ENCODE assay signal across 10 mouse cellular contexts in the genomic region with DNA sequence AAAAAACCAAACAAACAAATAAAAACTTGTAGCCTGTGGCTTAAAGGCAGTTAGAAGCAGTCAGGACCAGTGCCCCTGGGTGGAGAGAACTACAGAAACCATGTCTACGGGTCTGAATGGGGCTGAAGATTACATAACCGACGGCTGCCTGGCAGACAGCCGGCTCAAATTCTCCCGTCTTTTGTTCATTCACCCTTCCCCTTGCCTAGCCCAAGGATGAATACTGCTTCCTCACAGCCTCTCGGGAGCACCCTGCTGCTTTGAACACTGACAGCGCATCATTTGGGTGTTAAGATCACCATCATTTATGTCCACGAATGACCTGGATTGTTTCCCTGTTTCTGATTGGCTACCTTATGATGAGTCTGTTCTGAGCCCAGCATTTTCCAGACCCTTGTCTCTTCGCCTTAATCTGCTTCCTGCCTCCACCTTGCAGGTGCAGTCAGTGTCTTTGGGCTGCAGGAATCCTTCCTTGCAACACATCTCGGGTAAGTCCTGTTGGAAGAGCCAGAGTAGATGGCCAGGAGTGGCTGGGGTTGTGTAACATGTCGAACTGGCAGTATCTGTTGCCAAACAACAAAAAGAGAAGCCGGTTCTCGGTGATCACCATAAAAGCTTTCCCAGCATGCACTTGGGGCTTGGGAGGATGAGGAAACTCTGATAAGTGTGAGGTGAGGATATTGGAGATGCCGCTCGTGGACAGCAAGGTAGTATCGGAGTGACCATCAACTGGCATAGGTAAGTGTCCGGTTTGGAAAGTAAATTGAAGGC. TPM values are rescaled to one million over a fixed set of nuclear protein-coding genes. Genes with fewer than 3 reads are reported as not detected.
DNase-seq lines count a peak whose midpoint lies in the region; ATAC-seq and TF ChIP-seq lines count a peak whose summit lies in the region.
"Had no signal": no experiment of that assay in that cellular context is flagged by ENCODE, and none has a peak within 500 bp of the region (broad histone marks: within the 10 kb centered on the region; RNA-seq: fewer than 3 reads in every experiment).

A gene (plus strand): TSS at position 641 of the 771 bp plus-strand sequence.

- intact Hi-C loops in heart, postnatal 14 days (cut with DNase I) = no loop called here

- H3K9me3 ChIP-seq in lung, postnatal 0 days (ENCODE audit: low read length) = no peaks in the 10 kb centered on the region

- TF ChIP-seq POLR2A in brain, embryonic 14.5 days (IDR thresholded peaks at IDR 0.05; ENCODE audit: borderline replicate concordance, extremely low read depth, insufficient read depth, insufficient read length, poor library complexity, severe bottlenecking) = no peak

- H3K36me3 ChIP-seq in lung, postnatal 0 days (ENCODE audit: insufficient read depth, low read length) = no peaks in the 10 kb centered on the region

- H3K27ac ChIP-seq in lung, postnatal 0 days (ENCODE audit: low read length) = no peak within 1 kb of the TSS

- no peak for TF ChIP-seq CTCF in brain, embryonic 14.5 days (IDR thresholded peaks at IDR 0.05; ENCODE audit: borderline replicate concordance, extremely low read depth, insufficient read depth, insufficient read length)
- TF ChIP-seq CTCF in lung, postnatal 0 days (IDR thresholded peaks at IDR 0.05) = no peak

- DNase-seq in layer of hippocampus, adult 11-12 months (ENCODE audit: low spot score) = peak; percentile 46
- DNase-seq in layer of hippocampus, adult 9-10 months (ENCODE audit: low spot score) = no peak
- peak; percentile 86 for DNase-seq in Muller cell, postnatal 12 days (ENCODE audit: inconsistent ontology term)
- DNase-seq in brain, embryonic 14.5 days (ENCODE audit: low read depth) = peak; percentile 65
- DNase-seq in layer of hippocampus, postnatal 14 days (ENCODE audit: low spot score in 2 of 2) = peak in 1 of 2 experiments; percentile 37
- DNase-seq in heart, postnatal 14 days = no peak
- no peak for DNase-seq in lung, postnatal 0 days (ENCODE audit: low spot score)
- DNase-seq: gastrocnemius, postnatal 25 days; lung, postnatal 10 days had no signal

- no peak for ATAC-seq in lung, postnatal 0 days
- ATAC-seq: intestine, embryonic 16.5 days had no signal

- H3K4me3 ChIP-seq in lung, postnatal 0 days (ENCODE audit: low read depth, low read length) = no peak within 1 kb of the TSS

- H3K9ac ChIP-seq in lung, postnatal 0 days (replicated peaks; ENCODE audit: low read depth) = no peak within 1 kb of the TSS

- no peak within 1 kb of the TSS for H3K4me2 ChIP-seq in lung, postnatal 0 days (replicated peaks; ENCODE audit: low read depth, low read length)

- no peaks in the 10 kb centered on the region for H3K27me3 ChIP-seq in lung, postnatal 0 days (replicated peaks; ENCODE audit: insufficient read depth, low read length)

- 49% methylated on average over 17 of the region's 17 CpGs for WGBS in lung, postnatal 0 days

- no peak for TF ChIP-seq EP300 in lung, postnatal 0 days (IDR thresholded peaks at IDR 0.05)

- no peaks in the 10 kb centered on the region for H3K4me1 ChIP-seq in lung, postnatal 0 days (ENCODE audit: insufficient read depth, low read depth, low read length)

RNA-seq across cellular contexts. Expression of the gene that starts here (rescaled TPM):
- polyA plus RNA-seq in brain, embryonic 14.5 days (2012; rRNA removed) = 1.8 and 2.6 TPM in 2 replicates
- total RNA-seq in layer of hippocampus, postnatal 14 days (2021) = 10 to 100 TPM; 12.6 to 14.1 TPM
- 1 to 10 TPM; 1.2 to 1.5 TPM for total RNA-seq in heart, postnatal 14 days (2021)
- 0.56 and 0.99 TPM in 2 replicates for polyA plus RNA-seq in lung, postnatal 0 days (2015; fragmentation: Nextera tagmentation; extraction: Ambion mirVana)

Comparison
In these comparisons a context has a peak if more than half of its experiments do, and no peak if none do; other contexts are left out.
1. RNA of the gene that starts here (total RNA-seq): 12.6 to 14.1 TPM in layer of hippocampus, postnatal 14 days; 1.2 to 1.5 TPM in heart, postnatal 14 days; every median in the first group is over 4 times any median in the second.
2. DNase-seq: peak in layer of hippocampus, adult 11-12 months (single experiment), Muller cell, postnatal 12 days (single experiment) and brain, embryonic 14.5 days (single experiment); none in layer of hippocampus, adult 9-10 months (single experiment), heart, postnatal 14 days (0 of 2) and lung, postnatal 0 days (single experiment).